Mouse (Mus musculus) limb, embryonic 14.5 days (tissue): ENCODE results near the gene Nmnat2. TPM values are rescaled to one million over a fixed set of nuclear protein-coding genes. Genes with fewer than 3 reads are reported as not detected.
A peak's percentile ranks its signal among the peaks of the same experiment; 100 is the strongest.

Source experiments
- ATAC-seq: fragments of 200-750 bp; cut with Nextera tagmentation; 2 replicates; pipeline ENCODE4 v1.8.0; 2017; ENCODE audit warnings: low read depth, moderate number of reproducible peaks, moderate TSS enrichment; ENCODE audit not compliant: low FRiP score
- DNase-seq: peaks from one replicate; pipeline ENCODE4 v3.0.0-alpha.2; 2015; ENCODE audit warnings: low spot score
- H3K27ac ChIP-seq: fragments of 300-500 bp; sonication (generic); replicated peaks from 2 replicates; pipeline ENCODE4 v1.5.1; 2014; ENCODE audit warnings: low read depth, mild to moderate bottlenecking, low read length, moderate library complexity, mixed read lengths
- H3K27me3 ChIP-seq: fragments of 300-500 bp; sonication (generic); 2 replicates; pipeline ENCODE4 v1.6.1; 2014; ENCODE audit warnings: low read length, mixed read lengths; ENCODE audit not compliant: control insufficient read depth, insufficient read depth
- H3K36me3 ChIP-seq: fragments of 300-500 bp; sonication (generic); 2 replicates; pipeline ENCODE4 v1.6.1; 2014; ENCODE audit warnings: mild to moderate bottlenecking, low read length, moderate library complexity, mixed read lengths; ENCODE audit not compliant: control insufficient read depth, insufficient read depth
- H3K4me1 ChIP-seq: fragments of 300-500 bp; sonication (generic); 2 replicates; pipeline ENCODE4 v1.6.1; 2014; ENCODE audit warnings: antibody characterized with exemption, low read length, mixed read lengths; ENCODE audit not compliant: control insufficient read depth, insufficient read depth
- H3K4me2 ChIP-seq: fragments of 300-500 bp; sonication (generic); replicated peaks from 2 replicates; pipeline ENCODE4 v1.6.1; 2014; ENCODE audit warnings: low read depth, mild to moderate bottlenecking, low read length, moderate library complexity; ENCODE audit not compliant: severe bottlenecking
- H3K4me3 ChIP-seq: fragments of 300-500 bp; sonication (generic); replicated peaks from 2 replicates; pipeline ENCODE4 v1.5.1; 2014; ENCODE audit warnings: low read length
- H3K9ac ChIP-seq: fragments of 300-500 bp; sonication (generic); 2 replicates; pipeline ENCODE4 v1.6.1; 2014; ENCODE audit warnings: mild to moderate bottlenecking, low read depth, low read length, moderate library complexity; ENCODE audit not compliant: severe bottlenecking
- H3K9me3 ChIP-seq: fragments of 300-500 bp; sonication (generic); 2 replicates; pipeline ENCODE4 v1.6.1; 2016; ENCODE audit warnings: low read length; ENCODE audit not compliant: control insufficient read depth
- POLR2A ChIP-seq: fragments of 200-500 bp; IDR thresholded peaks from 2 replicates; pipeline ENCODE4 v1.8.0; 2012; ENCODE audit warnings: inconsistent platforms, mild to moderate bottlenecking, moderate library complexity, borderline replicate concordance; ENCODE audit not compliant: insufficient read depth, insufficient read length; ENCODE audit errors: extremely low read depth
- WGBS: fragments of 180-500 bp; shearing (Covaris S2); extraction: QIAGEN DNeasy Blood & Tissue Kit; methylation state at CpG from one replicate; pipeline ENCODE4 v1.1.7; 2014; 5-methylcytosine and 5-hydroxymethylcytosine counted together
- polyA plus RNA-seq, 2 experiments: library from polyadenylated mRNA; depleted of rRNA in 1 of 2; stranded (reverse) in 1 of 2; unstranded in 1 of 2; fragments of >200 nt; fragmentation: Nextera tagmentation in 1 of 2; extraction: Ambion mirVana in 1 of 2; gene quantifications; 2 replicates each; pipeline versions ENCODE4 v1.2.1 to v1.2.3; 2012 to 2014

Gene Nmnat2
- polyA plus RNA-seq, 2 experiments: 1.6 to 2.0 TPM

DNA sequence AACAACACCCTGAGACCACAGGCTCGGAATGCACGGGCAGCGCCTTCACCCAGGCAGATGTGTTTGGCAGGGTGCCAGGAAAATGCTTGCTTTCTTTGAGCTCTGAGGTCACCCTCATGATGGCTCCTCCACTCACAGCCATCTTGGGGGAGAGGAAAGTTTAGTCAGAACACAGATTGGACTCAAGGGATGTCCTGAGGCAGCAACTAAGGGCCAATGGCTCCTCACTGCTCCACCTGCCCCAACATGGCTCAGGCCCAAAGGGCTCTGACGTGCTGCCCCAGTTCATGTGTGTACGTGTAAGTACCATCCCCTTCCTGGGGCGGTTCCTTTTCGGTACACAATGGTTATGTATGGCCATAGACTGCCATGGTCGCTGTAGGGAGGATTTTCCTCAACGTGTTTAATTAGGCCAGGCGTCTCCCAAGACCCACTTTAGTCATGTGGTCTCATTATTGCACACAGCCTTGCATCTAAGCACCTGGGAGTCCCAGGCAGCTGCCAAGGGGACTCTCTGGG lies 198.9 kb downstream of the Nmnat2 start:
- TF ChIP-seq POLR2A: no peak
- Histone ChIP-seq H3K9me3 (no peaks in the 10 kb centered on the region), H3K27ac (no peak overlapping the region), H3K4me3 (no peak overlapping the region), H3K4me1 (0 out of 2 replicates have a peak, but pooled peaks cover 3% of the 10 kb centered on the region), H3K36me3 (no peaks in the 10 kb centered on the region), H3K27me3 (no peaks in the 10 kb centered on the region), H3K9ac (no peak overlapping the region), H3K4me2 (no peak overlapping the region)
- DNase-seq: peak; percentile 29
- peak; percentile 37 for ATAC-seq
- WGBS: 44% methylated on average over 10 of the region's 10 CpGs

GRCm38 (mm10) chr1:153155364-153155763 lies 200.6 kb downstream of the Nmnat2 start:
- no peaks in the 10 kb centered on the region for H3K36me3 ChIP-seq
- no peak overlapping the region for H3K9ac ChIP-seq
- 0 out of 2 replicates have a peak, but pooled peaks cover 3% of the 10 kb centered on the region for H3K4me1 ChIP-seq
- ATAC-seq (no peak), DNase-seq (no peak)
- H3K27me3 ChIP-seq: no peaks in the 10 kb centered on the region
- no peak for TF ChIP-seq POLR2A
- no peaks in the 10 kb centered on the region for H3K9me3 ChIP-seq
- no peak overlapping the region for H3K4me3 ChIP-seq
- no peak overlapping the region; the same call in 1 of the 2 replicates for H3K27ac ChIP-seq
- WGBS: 66% methylated on average over 8 of the region's 8 CpGs
- no peak overlapping the region for H3K4me2 ChIP-seq

GRCm38 (mm10) chr1:153157021-153157623 lies 202.3 kb downstream of the Nmnat2 start:
- H3K4me2 ChIP-seq: no peak overlapping the region
- WGBS: 69% methylated on average over 5 of the region's 5 CpGs
- no peaks in the 10 kb centered on the region for H3K9me3 ChIP-seq
- no peaks in the 10 kb centered on the region for H3K27me3 ChIP-seq
- no peaks in the 10 kb centered on the region for H3K36me3 ChIP-seq
- no peak for TF ChIP-seq POLR2A
- H3K27ac ChIP-seq: no peak overlapping the region
- ATAC-seq (no peak), DNase-seq (no peak)
- no peak overlapping the region for H3K9ac ChIP-seq
- H3K4me1 ChIP-seq: 0 out of 2 replicates have a peak, but pooled peaks cover 3% of the 10 kb centered on the region
- H3K4me3 ChIP-seq: no peak overlapping the region

GRCm38 (mm10) chr1:153159137-153159536 lies 204.3 kb downstream of the Nmnat2 start:
- no peaks in the 10 kb centered on the region for H3K27me3 ChIP-seq
- no peak overlapping the region for H3K4me3 ChIP-seq
- WGBS: 79% methylated on average over 4 of the region's 4 CpGs
- DNase-seq (no peak), ATAC-seq (no peak)
- H3K9me3 ChIP-seq: no peaks in the 10 kb centered on the region
- H3K9ac ChIP-seq: no peak overlapping the region
- 0 out of 2 replicates have a peak, but pooled peaks cover 3% of the 10 kb centered on the region for H3K4me1 ChIP-seq
- no peak overlapping the region for H3K27ac ChIP-seq
- no peaks in the 10 kb centered on the region for H3K36me3 ChIP-seq
- TF ChIP-seq POLR2A: no peak
- no peak overlapping the region for H3K4me2 ChIP-seq

- Histone ChIP-seq H3K4me1 (no peaks in the 10 kb centered on the region), H3K27me3 (no peaks in the 10 kb centered on the region), H3K9me3 (no peaks in the 10 kb centered on the region), H3K4me3 (no peak overlapping the region), H3K4me2 (no peak overlapping the region), H3K27ac (no peak overlapping the region), H3K9ac (no peak overlapping the region), H3K36me3 (no peaks in the 10 kb centered on the region)
- DNase-seq (no peak), ATAC-seq (no peak)
- TF ChIP-seq POLR2A: no peak
- WGBS: 42% methylated on average over 3 of the region's 3 CpGs
These were observed 209.0 kb downstream of the Nmnat2 start for GRCm38 (mm10) chr1:153163831-153164230.

GRCm38 (mm10) chr1:153168293-153168692 lies 213.5 kb downstream of the Nmnat2 start:
- DNase-seq: peak; percentile 14
- no peaks in the 10 kb centered on the region for H3K36me3 ChIP-seq
- H3K9me3 ChIP-seq: no peaks in the 10 kb centered on the region
- no peak overlapping the region for H3K9ac ChIP-seq
- no peak overlapping the region for H3K4me3 ChIP-seq
- no peaks in the 10 kb centered on the region for H3K27me3 ChIP-seq
- WGBS: 73% methylated on average over 5 of the region's 5 CpGs
- ATAC-seq: no peak
- H3K4me1 ChIP-seq: peaks cover 11% of the 10 kb centered on the region
- H3K27ac ChIP-seq: no peak overlapping the region
- no peak overlapping the region for H3K4me2 ChIP-seq
- TF ChIP-seq POLR2A: no peak

Other genes with a start within 250 kb of the Nmnat2 start
- gene Apobec4, start 204.4 kb upstream of the Nmnat2 start, polyA plus RNA-seq (2012; rRNA removed): not detected in 2 replicates
- not detected in 2 replicates for gene Apobec4, start 204.4 kb upstream of the Nmnat2 start, polyA plus RNA-seq (2014; fragmentation: Nextera tagmentation; extraction: Ambion mirVana)
- 28.5 and 29.6 TPM in 2 replicates for gene Rgl1, start 188.6 kb upstream of the Nmnat2 start, polyA plus RNA-seq (2012; rRNA removed)
- 40.5 and 46.1 TPM in 2 replicates for gene Rgl1, start 188.6 kb upstream of the Nmnat2 start, polyA plus RNA-seq (2014; fragmentation: Nextera tagmentation; extraction: Ambion mirVana)
- 96.4 and 136 TPM in 2 replicates for gene Arpc5, start 188.5 kb upstream of the Nmnat2 start, polyA plus RNA-seq (2012; rRNA removed)
- 257 and 263 TPM in 2 replicates for gene Arpc5, start 188.5 kb upstream of the Nmnat2 start, polyA plus RNA-seq (2014; fragmentation: Nextera tagmentation; extraction: Ambion mirVana)
- 3.8 and 5.2 TPM in 2 replicates for gene Ncf2, start 154.8 kb upstream of the Nmnat2 start, polyA plus RNA-seq (2012; rRNA removed)
- gene Ncf2, start 154.8 kb upstream of the Nmnat2 start, polyA plus RNA-seq (2014; fragmentation: Nextera tagmentation; extraction: Ambion mirVana): 6.0 and 6.8 TPM in 2 replicates
- 37.3 and 42.9 TPM in 2 replicates for gene Smg7, start 52.3 kb upstream of the Nmnat2 start, polyA plus RNA-seq (2012; rRNA removed)
- gene Smg7, start 52.3 kb upstream of the Nmnat2 start, polyA plus RNA-seq (2014; fragmentation: Nextera tagmentation; extraction: Ambion mirVana): 30.0 and 33.2 TPM in 2 replicates
- gene Lamc2, start 231.5 kb downstream of the Nmnat2 start, polyA plus RNA-seq (2012; rRNA removed): 4.6 and 4.9 TPM in 2 replicates
- gene Lamc2, start 231.5 kb downstream of the Nmnat2 start, polyA plus RNA-seq (2014; fragmentation: Nextera tagmentation; extraction: Ambion mirVana): 9.9 and 10.6 TPM in 2 replicates